Mouse (Mus musculus): ENCODE data around the gene Pmm2. TPM values are rescaled to one million over a fixed set of nuclear protein-coding genes. Genes with fewer than 3 reads are reported as not detected.
A peak's percentile ranks its signal among the peaks of the same experiment; 100 is the strongest.

Gene Pmm2
- total RNA-seq, 2 experiments from 2014 or later, result 34.9 to 35.9 TPM

DNA sequence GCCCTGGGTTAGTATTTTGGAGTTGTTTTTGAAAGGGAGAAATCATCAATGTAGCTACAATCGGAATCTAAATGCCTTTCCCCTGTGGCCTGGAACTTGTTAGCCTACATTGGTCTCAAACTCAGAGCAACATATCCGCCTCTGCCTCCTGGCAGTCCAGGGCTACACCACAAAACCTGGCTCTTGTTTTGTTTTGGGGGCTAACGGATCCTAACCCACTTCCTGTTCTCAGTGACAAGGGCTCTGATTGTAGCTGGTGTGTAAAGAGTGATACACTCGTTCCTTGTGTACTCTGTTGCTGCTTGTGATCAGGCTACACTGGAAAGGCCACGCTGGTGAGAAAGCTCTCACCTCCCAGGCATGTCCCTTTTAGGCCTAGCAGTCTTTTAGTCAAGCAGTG, 6.0 kb upstream of the Pmm2 start:
- no peak for DNase-seq (ENCODE audit: low spot score in 2 of 2)
- no peak overlapping the region for H3K4me3 ChIP-seq
- no peak overlapping the region for H3K27ac ChIP-seq
- TF ChIP-seq CTCF (conservative IDR thresholded peaks at IDR 0.05), result no peak

DNA sequence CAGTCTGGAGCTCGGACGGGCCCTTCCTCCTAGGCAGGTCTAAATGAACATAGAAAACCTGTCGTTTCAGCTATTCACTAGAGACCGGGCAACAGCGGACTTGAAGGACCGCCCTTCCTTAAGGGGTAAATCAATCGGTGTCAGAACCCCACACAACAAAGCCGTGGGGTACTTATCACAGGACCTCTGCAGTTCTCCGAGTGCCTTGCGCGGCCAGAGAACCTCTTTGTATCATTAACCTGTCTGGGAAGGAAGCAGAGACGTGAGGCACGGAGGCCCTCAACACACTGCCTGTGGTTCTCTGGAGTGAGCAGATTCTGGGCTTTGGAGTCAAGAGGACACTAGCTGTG, 632 bp upstream of the Pmm2 start:
- TF ChIP-seq CTCF (conservative IDR thresholded peaks at IDR 0.05), result no peak
- Histone ChIP-seq H3K4me3 (peak overlapping the region; percentile 96), H3K27ac (peak overlapping the region; percentile 92)
- no peak for DNase-seq (ENCODE audit: low spot score in 2 of 2)

DNA sequence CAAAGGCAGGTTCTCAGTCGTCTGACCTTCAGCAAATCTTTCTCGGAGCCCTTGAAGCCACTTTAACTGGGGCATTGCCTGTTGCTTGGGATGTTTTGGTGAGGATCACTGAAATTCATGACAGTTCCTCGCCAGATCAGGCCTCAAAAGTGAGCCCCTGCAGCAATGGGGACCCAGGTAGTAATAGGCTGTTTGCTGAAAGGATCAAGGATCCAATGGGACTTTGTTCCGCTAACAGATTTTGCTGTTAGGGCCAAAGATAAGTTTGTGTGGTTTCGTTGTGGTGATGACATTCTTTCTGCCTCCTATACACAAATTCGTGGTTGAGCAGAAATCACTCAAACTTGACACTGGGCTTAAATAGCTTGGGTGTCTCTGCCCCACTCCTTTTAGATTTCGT, 657 bp downstream of the Pmm2 start:
- peak overlapping the region; percentile 92 for H3K27ac ChIP-seq

DNA sequence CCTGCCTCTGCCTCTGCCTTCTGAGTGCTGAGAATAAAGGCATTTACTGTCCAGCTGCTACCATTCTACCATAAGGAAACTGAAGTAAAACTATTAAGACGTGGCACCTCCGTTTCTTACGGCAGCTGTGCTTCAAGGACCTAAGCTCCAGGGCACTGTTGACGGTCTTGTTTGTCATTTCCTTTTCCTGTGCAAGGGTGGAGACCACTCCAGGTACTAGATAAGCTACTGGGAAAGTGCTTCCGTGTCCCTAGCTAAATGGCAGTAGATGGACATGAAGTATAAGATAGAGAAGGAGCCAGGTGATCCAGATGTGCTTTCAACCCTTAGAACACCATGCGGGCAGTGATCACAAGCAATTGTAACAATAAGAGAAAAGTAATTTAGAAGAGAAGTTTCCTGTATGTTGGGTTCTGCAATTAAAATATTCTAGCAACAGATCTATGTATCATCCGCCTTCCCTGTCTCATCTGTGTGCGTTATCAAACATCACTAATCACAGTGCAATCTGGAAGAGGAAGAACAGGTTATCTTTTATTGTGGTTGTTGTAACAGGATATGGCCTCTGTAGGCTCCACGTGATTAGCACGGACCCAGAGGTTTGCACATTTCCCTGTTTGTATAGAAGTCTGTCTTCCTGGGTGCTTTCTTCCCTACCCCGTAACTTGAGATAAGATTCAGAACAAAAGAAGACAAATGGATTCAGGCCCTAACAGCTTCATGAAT, 2.2 kb downstream of the Pmm2 start:
- H3K27ac ChIP-seq, result no peak overlapping the region
- no peak for DNase-seq (ENCODE audit: low spot score in 2 of 2)
- H3K4me3 ChIP-seq, result no peak overlapping the region
- TF ChIP-seq CTCF (conservative IDR thresholded peaks at IDR 0.05), result no peak

More for the DNA sequence above, 657 bp downstream of the Pmm2 start:
- no peak for TF ChIP-seq CTCF (conservative IDR thresholded peaks at IDR 0.05)
- peak overlapping the region; percentile 96 for H3K4me3 ChIP-seq
- DNase-seq (ENCODE audit: low spot score in 2 of 2), result no peak

DNA sequence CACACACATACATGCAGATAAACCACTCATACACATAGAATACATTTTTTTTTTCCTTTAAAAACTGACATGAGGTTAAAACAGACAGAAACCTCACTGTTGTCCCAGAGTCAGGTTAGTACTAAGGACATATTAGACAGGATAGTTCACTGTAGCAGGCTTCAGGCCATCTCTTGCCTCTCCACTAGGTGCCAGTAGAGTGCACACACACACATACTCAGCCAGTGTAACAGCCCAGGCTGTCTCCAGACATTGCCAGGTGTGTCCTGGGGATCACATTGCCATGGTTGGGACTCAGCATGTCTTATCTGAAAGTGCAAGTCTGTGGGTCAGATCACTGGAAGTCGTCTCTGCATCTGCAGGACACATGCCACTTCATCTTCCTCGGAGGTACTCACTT, 6.4 kb downstream of the Pmm2 start:
- peak; percentile 93 for TF ChIP-seq CTCF (conservative IDR thresholded peaks at IDR 0.05)
- peak in 1 of 2 experiments; percentile 39 for DNase-seq (ENCODE audit: low spot score in 2 of 2)

DNA sequence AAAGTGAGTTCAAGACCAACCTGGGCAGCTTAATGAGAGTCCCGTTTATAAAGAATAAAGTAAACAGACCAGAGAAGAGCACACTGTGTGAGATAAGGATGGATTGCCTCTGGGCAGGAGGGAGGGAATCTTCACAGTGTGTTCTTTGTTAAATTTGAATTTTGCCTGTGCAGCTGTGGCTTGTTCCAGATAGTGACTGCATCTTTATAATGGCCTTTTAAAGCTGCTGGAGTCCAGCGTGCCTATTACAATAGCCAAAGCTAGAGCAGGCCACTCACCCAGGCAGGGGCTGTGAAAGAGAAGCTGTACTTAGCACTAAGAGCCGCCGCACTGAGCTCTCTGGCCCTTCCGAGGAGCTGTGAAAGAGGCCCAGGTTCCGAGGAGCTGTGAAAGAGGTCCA, 8.1 kb downstream of the Pmm2 start:
- Histone ChIP-seq H3K4me3 (no peak overlapping the region), H3K27ac (peak overlapping the region; percentile 65)
- no peak for DNase-seq (ENCODE audit: low spot score in 2 of 2)
- TF ChIP-seq CTCF (conservative IDR thresholded peaks at IDR 0.05), result no peak

More for the DNA sequence above, 6.4 kb downstream of the Pmm2 start:
- Histone ChIP-seq H3K27ac (no peak overlapping the region), H3K4me3 (no peak overlapping the region)

DNA sequence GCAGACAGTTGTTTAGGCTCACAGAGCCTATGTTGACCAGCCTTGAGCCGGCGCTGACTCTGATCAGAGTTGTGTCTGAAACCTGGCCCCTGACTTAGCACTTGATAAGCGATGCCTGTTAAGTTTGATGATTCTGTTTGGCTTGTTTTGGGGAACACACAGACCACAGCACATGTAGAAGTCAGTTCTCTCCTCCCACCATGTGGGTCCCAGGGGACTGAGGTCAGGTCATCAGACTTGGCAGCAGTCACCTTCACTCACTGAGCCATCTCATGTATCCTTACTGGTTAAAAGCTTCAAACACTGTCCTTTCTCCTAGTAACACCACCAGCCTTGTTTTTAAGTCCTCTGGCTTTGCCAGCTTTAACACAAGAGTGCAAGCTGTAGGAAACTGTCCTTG, 12.5 kb downstream of the Pmm2 start:
- TF ChIP-seq CTCF (conservative IDR thresholded peaks at IDR 0.05), result no peak

DNA sequence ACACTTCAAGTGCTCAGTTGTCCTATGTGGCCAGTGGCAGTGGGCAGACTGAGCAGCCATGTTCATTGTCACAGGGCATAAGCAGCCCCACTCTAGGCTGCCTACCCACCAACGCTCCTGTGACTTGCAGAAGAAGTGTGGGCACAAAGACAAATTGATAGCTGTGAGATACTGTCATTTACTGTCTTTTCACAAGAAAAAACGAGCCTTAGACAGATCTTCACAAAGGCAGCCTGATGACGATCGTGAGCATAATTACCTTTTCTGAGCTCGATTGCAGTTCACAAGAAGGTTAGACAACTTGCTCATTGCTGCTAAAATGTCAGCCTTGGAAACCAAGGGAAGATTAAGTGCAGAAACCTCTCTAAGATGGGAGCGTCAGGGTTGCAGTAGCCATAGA, 17.6 kb downstream of the Pmm2 start:
- DNase-seq (ENCODE audit: low spot score in 2 of 2), result no peak
- Histone ChIP-seq H3K4me3 (no peak overlapping the region), H3K27ac (no peak overlapping the region)
- no peak for TF ChIP-seq CTCF (conservative IDR thresholded peaks at IDR 0.05)

More for the DNA sequence above, 12.5 kb downstream of the Pmm2 start:
- Histone ChIP-seq H3K4me3 (no peak overlapping the region), H3K27ac (no peak overlapping the region)
- no peak for DNase-seq (ENCODE audit: low spot score in 2 of 2)

DNA sequence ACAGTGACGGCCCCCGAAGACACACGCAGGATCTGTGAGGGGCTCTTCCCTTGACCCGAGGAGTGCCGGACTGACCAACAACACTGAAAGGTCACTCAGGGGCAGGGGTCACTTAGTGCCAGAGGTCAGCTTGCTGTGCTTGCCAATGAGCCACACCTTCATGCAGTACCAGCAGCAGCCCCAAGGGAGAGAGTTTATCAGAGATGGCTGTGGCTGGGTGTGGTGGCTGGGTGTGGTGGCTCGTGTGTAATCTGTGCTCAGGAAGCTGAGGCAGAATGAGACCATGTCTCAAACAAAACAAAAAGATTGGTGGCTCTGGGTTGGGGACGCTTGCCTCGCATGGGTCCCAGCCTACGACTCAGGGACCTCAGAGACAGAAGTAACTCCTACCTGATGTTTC, 18.1 kb downstream of the Pmm2 start:
- Histone ChIP-seq H3K4me3 (no peak overlapping the region), H3K27ac (no peak overlapping the region)
- DNase-seq (ENCODE audit: low spot score in 2 of 2), result no peak
- no peak; the same call in 1 of the 2 replicates for TF ChIP-seq CTCF (conservative IDR thresholded peaks at IDR 0.05)

DNA sequence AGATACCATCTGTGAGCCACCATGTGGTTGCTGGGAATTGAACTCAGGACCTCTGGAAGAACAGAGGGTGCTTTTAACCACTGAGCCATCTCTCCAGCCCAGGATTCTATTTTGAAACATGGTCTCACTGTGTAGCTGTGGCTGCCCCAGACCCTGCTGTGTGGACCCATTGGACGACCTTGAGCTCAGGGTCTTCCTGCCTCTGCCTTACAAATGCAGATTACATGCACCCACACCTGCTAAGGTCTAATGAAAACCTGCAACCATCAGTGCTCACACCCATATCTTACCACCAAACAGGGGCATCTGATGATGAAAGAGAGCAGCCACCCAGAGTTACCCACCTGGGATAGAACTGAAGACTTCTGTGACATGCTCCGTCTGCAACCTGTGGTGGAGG, 18.8 kb downstream of the Pmm2 start:
- TF ChIP-seq CTCF (conservative IDR thresholded peaks at IDR 0.05), result no peak; the same call in none of the 2 replicates
- DNase-seq (ENCODE audit: low spot score in 2 of 2), result no peak
- no peak overlapping the region for H3K27ac ChIP-seq
- H3K4me3 ChIP-seq, result no peak overlapping the region

DNA sequence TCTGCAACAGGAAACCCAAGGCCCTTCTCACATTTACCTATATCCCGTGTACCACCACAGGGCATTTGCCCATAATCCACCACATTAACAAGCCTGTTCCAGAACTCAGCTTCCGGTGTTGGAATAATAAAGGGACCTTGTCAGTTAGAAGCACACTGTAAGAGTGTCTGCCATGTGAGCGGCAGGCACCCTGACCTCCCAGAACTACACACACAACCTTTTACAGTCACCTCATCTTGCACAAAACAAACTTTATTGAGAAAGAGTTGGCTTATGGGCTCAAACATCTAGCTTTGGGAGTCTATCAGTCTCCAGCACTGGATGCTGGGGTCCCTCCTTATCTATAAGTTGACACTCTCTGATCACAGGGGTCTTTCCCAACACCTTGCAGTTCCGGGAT, 20.9 kb downstream of the Pmm2 start:
- DNase-seq (ENCODE audit: low spot score in 2 of 2), result no peak
- Histone ChIP-seq H3K27ac (no peak overlapping the region), H3K4me3 (no peak overlapping the region)
- no peak for TF ChIP-seq CTCF (conservative IDR thresholded peaks at IDR 0.05)

DNA sequence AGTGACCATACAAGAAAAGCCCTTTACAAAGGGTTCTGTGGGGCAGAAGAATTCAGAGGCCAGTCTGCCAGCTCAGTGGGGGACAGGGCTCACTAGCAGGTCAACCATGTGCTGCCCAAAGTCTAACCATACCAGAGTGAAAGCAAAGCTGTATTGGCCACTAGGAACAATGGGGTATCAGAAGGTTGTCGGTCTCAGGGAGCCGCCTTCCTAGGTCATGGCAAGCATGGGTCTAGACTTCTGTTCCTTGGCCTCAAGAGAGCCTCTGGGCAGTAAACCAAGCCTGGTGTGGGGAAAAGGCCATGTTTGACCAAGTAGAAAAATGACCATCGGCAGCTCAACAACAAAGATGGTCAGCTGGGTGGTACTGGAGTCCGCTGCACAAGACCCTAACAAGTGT, 21.3 kb downstream of the Pmm2 start:
- H3K4me3 ChIP-seq, result no peak overlapping the region
- no peak overlapping the region for H3K27ac ChIP-seq
- no peak for DNase-seq (ENCODE audit: low spot score in 2 of 2)
- TF ChIP-seq CTCF (conservative IDR thresholded peaks at IDR 0.05), result no peak

DNA sequence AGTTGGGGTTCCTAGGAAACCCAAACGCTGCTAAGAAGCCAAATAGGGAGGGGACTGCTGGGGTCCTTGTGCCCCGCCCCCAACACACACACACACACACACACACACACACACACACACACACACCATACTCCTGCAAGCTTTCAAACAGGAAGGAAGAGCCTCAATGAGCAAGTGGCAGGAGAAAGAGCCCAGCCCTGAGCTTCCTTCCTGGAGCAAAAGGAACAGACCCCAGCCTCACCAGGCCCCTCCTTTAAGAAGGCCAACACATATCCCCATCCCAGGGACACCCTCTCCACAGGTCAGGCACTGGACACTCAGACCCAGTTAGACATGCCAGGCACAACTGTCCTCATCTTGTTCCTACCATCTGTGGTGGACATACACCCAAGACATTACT, 25.5 kb downstream of the Pmm2 start:
- no peak for DNase-seq (ENCODE audit: low spot score in 2 of 2)
- H3K4me3 ChIP-seq, result no peak overlapping the region
- TF ChIP-seq CTCF (conservative IDR thresholded peaks at IDR 0.05), result no peak
- H3K27ac ChIP-seq, result peak overlapping the region; percentile 33; the same call in 1 of the 2 replicates
